Mouse (Mus musculus): ENCODE results near the gene Camta1. TPM values are rescaled to one million over a fixed set of nuclear protein-coding genes. Genes with fewer than 3 reads are reported as not detected.

Camta1 gene
- polyA plus RNA-seq, 1 experiment from 2014 or later = 86.8 TPM

- no peak overlapping the region for H3K27ac ChIP-seq (ENCODE audit: low read length)
- H3K4me1 ChIP-seq (ENCODE audit: control insufficient read depth, insufficient read depth, low read length) = no peaks in the 10 kb centered on the region; the same call in 1 of the 2 replicates
- no peaks in the 10 kb centered on the region for H3K9me3 ChIP-seq (ENCODE audit: control insufficient read depth, low read depth, low read length)
- H3K9ac ChIP-seq (replicated peaks; ENCODE audit: low read depth, low read length) = no peak overlapping the region
- WGBS = 49% methylated on average over 14 of the region's 14 CpGs
- ATAC-seq (ENCODE audit: insufficient number of reproducible peaks, insufficient read depth, low FRiP score, low read depth) = no peak
- H3K27me3 ChIP-seq (ENCODE audit: control insufficient read depth, insufficient read depth, low read length) = no peaks in the 10 kb centered on the region
- no peak overlapping the region for H3K4me3 ChIP-seq (ENCODE audit: low read depth, low read length)
- H3K4me2 ChIP-seq (replicated peaks; ENCODE audit: low read depth, low read length) = no peak overlapping the region
- H3K36me3 ChIP-seq (ENCODE audit: control insufficient read depth, insufficient read depth, low read length) = no peaks in the 10 kb centered on the region
Observed at GRCm38 (mm10) chr4:151263786-151264414, 597.8 kb downstream of the Camta1 start.

- no peak for ATAC-seq (ENCODE audit: insufficient number of reproducible peaks, insufficient read depth, low FRiP score, low read depth)
- 69% methylated on average over 7 of the region's 7 CpGs for WGBS
Observed at GRCm38 (mm10) chr4:151263052-151263451, 598.6 kb downstream of the Camta1 start.

GRCm38 (mm10) chr4:151256622-151257021 is 605.1 kb downstream of the Camta1 start:
- ATAC-seq (ENCODE audit: insufficient number of reproducible peaks, insufficient read depth, low FRiP score, low read depth) = no peak
- no peak overlapping the region for H3K27ac ChIP-seq (ENCODE audit: low read length)
- no peaks in the 10 kb centered on the region for H3K36me3 ChIP-seq (ENCODE audit: control insufficient read depth, insufficient read depth, low read length)
- no peaks in the 10 kb centered on the region for H3K9me3 ChIP-seq (ENCODE audit: control insufficient read depth, low read depth, low read length)
- WGBS = 55% methylated on average over 4 of the region's 4 CpGs
- no peak overlapping the region for H3K9ac ChIP-seq (replicated peaks; ENCODE audit: low read depth, low read length)
- no peaks in the 10 kb centered on the region for H3K4me1 ChIP-seq (ENCODE audit: control insufficient read depth, insufficient read depth, low read length)
- H3K27me3 ChIP-seq (ENCODE audit: control insufficient read depth, insufficient read depth, low read length) = no peaks in the 10 kb centered on the region
- H3K4me3 ChIP-seq (ENCODE audit: low read depth, low read length) = no peak overlapping the region
- no peak overlapping the region for H3K4me2 ChIP-seq (replicated peaks; ENCODE audit: low read depth, low read length)

More at GRCm38 (mm10) chr4:151263052-151263451, 598.6 kb downstream of the Camta1 start:
- Histone ChIP-seq H3K4me2 (replicated peaks; ENCODE audit: low read depth, low read length) (no peak overlapping the region), H3K36me3 (ENCODE audit: control insufficient read depth, insufficient read depth, low read length) (no peaks in the 10 kb centered on the region), H3K9me3 (ENCODE audit: control insufficient read depth, low read depth, low read length) (no peaks in the 10 kb centered on the region), H3K4me1 (ENCODE audit: control insufficient read depth, insufficient read depth, low read length) (no peaks in the 10 kb centered on the region), H3K27me3 (ENCODE audit: control insufficient read depth, insufficient read depth, low read length) (no peaks in the 10 kb centered on the region), H3K9ac (replicated peaks; ENCODE audit: low read depth, low read length) (no peak overlapping the region), H3K4me3 (ENCODE audit: low read depth, low read length) (no peak overlapping the region), H3K27ac (ENCODE audit: low read length) (no peak overlapping the region)

GRCm38 (mm10) chr4:151250824-151251223 is 610.9 kb downstream of the Camta1 start:
- WGBS = 88% methylated on average over 6 of the region's 6 CpGs
- no peak overlapping the region for H3K4me2 ChIP-seq (replicated peaks; ENCODE audit: low read depth, low read length)
- no peak for ATAC-seq (ENCODE audit: insufficient number of reproducible peaks, insufficient read depth, low FRiP score, low read depth)
- H3K4me1 ChIP-seq (ENCODE audit: control insufficient read depth, insufficient read depth, low read length) = no peaks in the 10 kb centered on the region
- no peak overlapping the region for H3K27ac ChIP-seq (ENCODE audit: low read length)
- no peaks in the 10 kb centered on the region for H3K27me3 ChIP-seq (ENCODE audit: control insufficient read depth, insufficient read depth, low read length)
- no peaks in the 10 kb centered on the region for H3K9me3 ChIP-seq (ENCODE audit: control insufficient read depth, low read depth, low read length)
- H3K9ac ChIP-seq (replicated peaks; ENCODE audit: low read depth, low read length) = no peak overlapping the region
- H3K4me3 ChIP-seq (ENCODE audit: low read depth, low read length) = no peak overlapping the region
- H3K36me3 ChIP-seq (ENCODE audit: control insufficient read depth, insufficient read depth, low read length) = no peaks in the 10 kb centered on the region

GRCm38 (mm10) chr4:151245068-151245797 is 616.4 kb downstream of the Camta1 start:
- H3K4me1 ChIP-seq (ENCODE audit: control insufficient read depth, insufficient read depth, low read length) = no peaks in the 10 kb centered on the region
- H3K9me3 ChIP-seq (ENCODE audit: control insufficient read depth, low read depth, low read length) = no peaks in the 10 kb centered on the region
- WGBS = 44% methylated on average over 7 of the region's 7 CpGs
- H3K9ac ChIP-seq (replicated peaks; ENCODE audit: low read depth, low read length) = no peak overlapping the region
- no peaks in the 10 kb centered on the region for H3K36me3 ChIP-seq (ENCODE audit: control insufficient read depth, insufficient read depth, low read length)
- H3K27me3 ChIP-seq (ENCODE audit: control insufficient read depth, insufficient read depth, low read length) = no peaks in the 10 kb centered on the region
- no peak overlapping the region for H3K27ac ChIP-seq (ENCODE audit: low read length)
- H3K4me2 ChIP-seq (replicated peaks; ENCODE audit: low read depth, low read length) = no peak overlapping the region
- H3K4me3 ChIP-seq (ENCODE audit: low read depth, low read length) = no peak overlapping the region
- no peak for ATAC-seq (ENCODE audit: insufficient number of reproducible peaks, insufficient read depth, low FRiP score, low read depth)

GRCm38 (mm10) chr4:151243445-151243844 is 618.2 kb downstream of the Camta1 start:
- no peaks in the 10 kb centered on the region for H3K27me3 ChIP-seq (ENCODE audit: control insufficient read depth, insufficient read depth, low read length)
- 53% methylated on average over 9 of the region's 9 CpGs for WGBS
- no peaks in the 10 kb centered on the region for H3K9me3 ChIP-seq (ENCODE audit: control insufficient read depth, low read depth, low read length)
- no peak overlapping the region for H3K4me3 ChIP-seq (ENCODE audit: low read depth, low read length)
- H3K4me1 ChIP-seq (ENCODE audit: control insufficient read depth, insufficient read depth, low read length) = no peaks in the 10 kb centered on the region
- H3K4me2 ChIP-seq (replicated peaks; ENCODE audit: low read depth, low read length) = no peak overlapping the region
- H3K9ac ChIP-seq (replicated peaks; ENCODE audit: low read depth, low read length) = no peak overlapping the region
- H3K27ac ChIP-seq (ENCODE audit: low read length) = no peak overlapping the region
- H3K36me3 ChIP-seq (ENCODE audit: control insufficient read depth, insufficient read depth, low read length) = no peaks in the 10 kb centered on the region
- ATAC-seq (ENCODE audit: insufficient number of reproducible peaks, insufficient read depth, low FRiP score, low read depth) = no peak

GRCm38 (mm10) chr4:151242751-151243150 is 618.9 kb downstream of the Camta1 start:
- H3K4me3 ChIP-seq (ENCODE audit: low read depth, low read length) = no peak overlapping the region
- no peaks in the 10 kb centered on the region for H3K27me3 ChIP-seq (ENCODE audit: control insufficient read depth, insufficient read depth, low read length)
- no peaks in the 10 kb centered on the region for H3K36me3 ChIP-seq (ENCODE audit: control insufficient read depth, insufficient read depth, low read length)
- ATAC-seq (ENCODE audit: insufficient number of reproducible peaks, insufficient read depth, low FRiP score, low read depth) = no peak
- H3K9me3 ChIP-seq (ENCODE audit: control insufficient read depth, low read depth, low read length) = no peaks in the 10 kb centered on the region
- 40% methylated on average over 12 of the region's 12 CpGs for WGBS
- no peak overlapping the region for H3K4me2 ChIP-seq (replicated peaks; ENCODE audit: low read depth, low read length)
- no peaks in the 10 kb centered on the region for H3K4me1 ChIP-seq (ENCODE audit: control insufficient read depth, insufficient read depth, low read length)
- no peak overlapping the region for H3K9ac ChIP-seq (replicated peaks; ENCODE audit: low read depth, low read length)
- H3K27ac ChIP-seq (ENCODE audit: low read length) = no peak overlapping the region

- no peak overlapping the region for H3K27ac ChIP-seq (ENCODE audit: low read length)
- no peak overlapping the region for H3K9ac ChIP-seq (replicated peaks; ENCODE audit: low read depth, low read length)
- no peak overlapping the region for H3K4me3 ChIP-seq (ENCODE audit: low read depth, low read length)
- WGBS = 88% methylated on average over 5 of the region's 5 CpGs
- H3K4me1 ChIP-seq (ENCODE audit: control insufficient read depth, insufficient read depth, low read length) = no peaks in the 10 kb centered on the region
- no peak for ATAC-seq (ENCODE audit: insufficient number of reproducible peaks, insufficient read depth, low FRiP score, low read depth)
- H3K36me3 ChIP-seq (ENCODE audit: control insufficient read depth, insufficient read depth, low read length) = no peaks in the 10 kb centered on the region
- no peaks in the 10 kb centered on the region for H3K27me3 ChIP-seq (ENCODE audit: control insufficient read depth, insufficient read depth, low read length)
- no peaks in the 10 kb centered on the region for H3K9me3 ChIP-seq (ENCODE audit: control insufficient read depth, low read depth, low read length)
- no peak overlapping the region for H3K4me2 ChIP-seq (replicated peaks; ENCODE audit: low read depth, low read length)
Observed at GRCm38 (mm10) chr4:151240465-151240864, 621.2 kb downstream of the Camta1 start.

Measured in stomach, embryonic 14.5 days (tissue).